Mouse (Mus musculus): ENCODE measurements around the gene Colgalt1. TPM values are rescaled to one million over a fixed set of nuclear protein-coding genes. Genes with fewer than 3 reads are reported as not detected.
A peak's percentile ranks its signal among the peaks of the same experiment; 100 is the strongest.

Colgalt1 gene
- polyA plus RNA-seq, 1 experiment, result 59.8 TPM

DNA sequence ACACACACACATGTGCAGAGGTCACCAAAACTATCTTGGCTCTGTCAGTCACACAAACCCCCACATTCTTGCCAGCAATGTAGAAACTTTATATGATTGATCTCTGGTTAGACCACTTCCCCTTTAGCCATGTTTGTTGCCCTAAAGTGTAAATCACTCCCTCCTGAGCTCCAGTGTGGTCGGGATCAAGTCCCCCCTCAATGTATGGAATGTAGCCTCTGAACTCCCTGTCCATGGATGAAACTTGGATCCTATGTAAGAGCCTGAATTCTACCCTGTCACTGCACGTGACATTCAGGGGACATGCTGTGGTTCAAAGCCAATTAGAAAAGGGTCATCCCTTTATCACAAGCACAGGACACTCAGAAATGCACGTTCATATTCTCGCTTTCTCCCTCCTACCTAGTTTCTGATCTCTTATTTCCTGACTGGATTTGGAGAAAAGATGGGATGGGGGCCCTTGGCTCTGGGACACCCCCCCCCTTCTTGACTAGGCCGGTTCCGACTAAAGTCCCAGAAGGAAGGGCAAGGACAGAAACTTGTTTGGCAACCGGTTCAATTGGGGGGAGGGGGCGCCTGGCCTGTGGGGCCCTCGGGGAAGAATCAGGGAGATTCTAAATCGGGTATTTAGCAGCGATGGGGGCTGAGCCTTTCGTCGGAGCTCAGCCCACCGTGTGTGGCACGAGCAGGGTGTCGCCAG is 17.7 kb downstream of the Colgalt1 start:
- H3K4me3 ChIP-seq (ENCODE audit: low read depth, low read length), result peak overlapping the region; percentile 62
- WGBS, result 6% methylated on average over 16 of the region's 16 CpGs
- H3K27ac ChIP-seq (ENCODE audit: insufficient read depth, low read depth, low read length), result no peak overlapping the region
- 0 out of 2 replicates have a peak, but pooled peaks cover 8% of the 10 kb centered on the region for H3K36me3 ChIP-seq (ENCODE audit: control insufficient read depth, insufficient read depth, low read length)
- TF ChIP-seq CTCF (IDR thresholded peaks at IDR 0.05; ENCODE audit: extremely low read depth, insufficient read length, insufficient replicate concordance, low read depth, low read length) (no peak), POLR2A (IDR thresholded peaks at IDR 0.05; ENCODE audit: low read depth, low read length) (no peak)
- no peaks in the 10 kb centered on the region; the same call in 1 of the 2 replicates for H3K27me3 ChIP-seq (ENCODE audit: control insufficient read depth, insufficient read depth, low read length)
- H3K4me1 ChIP-seq (ENCODE audit: control insufficient read depth, insufficient read depth, insufficient read length, low read length), result peaks cover 19% of the 10 kb centered on the region

DNA sequence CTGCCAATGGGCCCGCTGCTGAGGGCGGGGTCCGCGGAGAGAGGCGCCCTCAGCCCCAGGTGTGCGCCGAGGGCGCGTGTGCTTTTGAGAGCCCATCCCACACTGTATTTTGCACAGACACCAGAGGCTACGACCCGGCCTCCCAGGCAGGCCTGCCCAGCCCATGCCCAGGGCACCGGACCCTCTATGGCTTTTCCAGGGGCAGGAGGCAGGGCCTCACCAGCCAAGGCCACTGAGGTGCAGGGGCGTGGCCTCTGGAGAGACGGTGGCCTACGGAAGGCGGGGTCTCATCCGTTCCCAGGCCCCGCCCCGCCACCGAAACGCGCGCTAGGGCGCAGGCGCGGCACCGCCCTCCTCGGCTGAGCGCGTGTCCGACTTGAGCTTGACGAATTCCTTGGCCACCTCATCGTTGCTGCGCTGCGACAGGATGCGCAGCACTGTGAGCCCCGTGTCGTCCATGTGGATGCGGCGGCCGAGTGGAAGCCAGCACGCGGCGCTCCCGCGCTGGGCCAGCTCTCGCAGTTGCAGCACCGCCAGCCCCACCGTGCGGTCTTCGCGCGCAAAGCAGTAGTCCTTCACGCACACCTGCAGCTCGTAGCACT is 18.4 kb downstream of the Colgalt1 start:
- H3K4me1 ChIP-seq (ENCODE audit: control insufficient read depth, insufficient read depth, insufficient read length, low read length), result peaks cover 19% of the 10 kb centered on the region
- 0 out of 2 replicates have a peak, but pooled peaks cover 7% of the 10 kb centered on the region for H3K36me3 ChIP-seq (ENCODE audit: control insufficient read depth, insufficient read depth, low read length)
- whole genome bisulfite sequencing, result under 1% methylated on average over 55 of the region's 55 CpGs
- H3K27me3 ChIP-seq (ENCODE audit: control insufficient read depth, insufficient read depth, low read length), result no peaks in the 10 kb centered on the region; the same call in 1 of the 2 replicates
- no peak overlapping the region for H3K27ac ChIP-seq (ENCODE audit: insufficient read depth, low read depth, low read length)
- peak; percentile 31; the same call in 1 of the 2 replicates for TF ChIP-seq CTCF (IDR thresholded peaks at IDR 0.05; ENCODE audit: extremely low read depth, insufficient read length, insufficient replicate concordance, low read depth, low read length)
- TF ChIP-seq POLR2A (IDR thresholded peaks at IDR 0.05; ENCODE audit: low read depth, low read length), result no peak
- peak overlapping the region; percentile 62 for H3K4me3 ChIP-seq (ENCODE audit: low read depth, low read length)

DNA sequence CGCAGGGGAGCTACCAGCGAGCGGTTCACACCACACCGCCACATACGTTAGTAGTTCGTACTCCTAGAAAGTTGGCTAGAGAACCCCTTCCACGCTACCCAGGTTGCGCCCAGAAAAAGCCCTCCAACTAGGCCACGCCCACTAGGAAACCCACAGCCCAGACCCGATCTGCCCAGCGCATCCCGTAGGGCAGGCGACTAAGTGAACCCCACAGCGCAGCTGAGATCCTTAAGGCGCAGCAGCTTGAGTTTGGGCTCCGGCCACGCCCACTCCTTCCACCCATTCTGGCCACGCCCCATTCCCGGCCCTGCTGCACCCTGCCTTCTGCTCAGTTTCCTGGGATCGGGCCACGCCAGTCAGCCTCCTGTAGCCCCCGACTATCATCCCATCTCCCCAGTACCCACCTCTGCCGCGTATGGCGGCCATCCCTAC is 19.0 kb downstream of the Colgalt1 start:
- Histone ChIP-seq H3K27me3 (ENCODE audit: control insufficient read depth, insufficient read depth, low read length) (no peaks in the 10 kb centered on the region; the same call in 1 of the 2 replicates), H3K27ac (ENCODE audit: insufficient read depth, low read depth, low read length) (no peak overlapping the region), H3K4me1 (ENCODE audit: control insufficient read depth, insufficient read depth, insufficient read length, low read length) (peaks cover 19% of the 10 kb centered on the region), H3K4me3 (ENCODE audit: low read depth, low read length) (peak overlapping the region; percentile 62), H3K36me3 (ENCODE audit: control insufficient read depth, insufficient read depth, low read length) (0 out of 2 replicates have a peak, but pooled peaks cover 2% of the 10 kb centered on the region)
- TF ChIP-seq POLR2A (IDR thresholded peaks at IDR 0.05; ENCODE audit: low read depth, low read length), result no peak
- 3% methylated on average over 25 of the region's 25 CpGs for WGBS

DNA sequence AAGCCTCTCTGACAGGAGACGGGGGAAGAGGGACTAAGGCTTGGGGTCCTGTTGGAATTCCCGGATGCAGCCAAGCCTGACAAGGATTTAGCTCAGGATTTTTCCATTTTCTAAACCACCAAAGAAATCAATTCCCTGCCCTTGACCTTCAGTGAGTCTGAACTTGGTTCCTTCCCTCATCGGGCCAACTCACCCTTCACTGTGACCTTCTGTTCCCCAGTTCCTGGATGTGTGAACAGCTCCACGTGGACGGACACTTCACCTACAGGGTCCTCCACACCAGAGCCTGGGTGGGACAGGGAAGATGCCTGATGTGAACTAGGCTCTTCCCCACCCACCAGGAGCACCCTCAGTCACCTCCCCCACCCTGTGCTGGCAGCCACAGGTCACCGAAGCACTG is 20.0 kb downstream of the Colgalt1 start:
- WGBS, result 74% methylated on average over 6 of the region's 6 CpGs
- TF ChIP-seq POLR2A (IDR thresholded peaks at IDR 0.05; ENCODE audit: low read depth, low read length), result no peak
- TF ChIP-seq CTCF (IDR thresholded peaks at IDR 0.05; ENCODE audit: extremely low read depth, insufficient read length, insufficient replicate concordance, low read depth, low read length), result no peak
- Histone ChIP-seq H3K4me3 (ENCODE audit: low read depth, low read length) (no peak overlapping the region), H3K27ac (ENCODE audit: insufficient read depth, low read depth, low read length) (no peak overlapping the region), H3K27me3 (ENCODE audit: control insufficient read depth, insufficient read depth, low read length) (no peaks in the 10 kb centered on the region; the same call in 1 of the 2 replicates), H3K4me1 (ENCODE audit: control insufficient read depth, insufficient read depth, insufficient read length, low read length) (peaks cover 19% of the 10 kb centered on the region), H3K36me3 (ENCODE audit: control insufficient read depth, insufficient read depth, low read length) (no peaks in the 10 kb centered on the region)

DNA sequence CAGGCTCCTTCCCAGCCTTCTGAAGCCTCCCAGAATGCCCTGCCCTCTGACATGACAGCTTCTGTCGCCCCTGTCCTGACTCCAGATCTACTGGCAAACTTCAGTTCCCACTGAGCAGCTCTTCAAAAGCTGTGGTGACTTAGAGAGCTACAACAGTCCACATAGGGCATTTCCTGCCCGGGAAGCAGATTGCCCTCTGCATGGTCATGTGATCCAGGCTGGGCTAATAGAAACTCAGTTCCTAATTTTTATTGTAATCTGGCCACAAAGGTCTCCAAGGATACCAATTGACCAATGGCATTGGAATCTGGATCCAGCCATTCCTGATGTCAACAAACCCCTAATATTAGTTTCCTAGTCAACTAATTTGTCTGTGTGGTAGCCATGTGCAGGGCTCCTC is 21.1 kb downstream of the Colgalt1 start:
- Histone ChIP-seq H3K27me3 (ENCODE audit: control insufficient read depth, insufficient read depth, low read length) (no peaks in the 10 kb centered on the region; the same call in 1 of the 2 replicates), H3K27ac (ENCODE audit: insufficient read depth, low read depth, low read length) (no peak overlapping the region), H3K36me3 (ENCODE audit: control insufficient read depth, insufficient read depth, low read length) (no peaks in the 10 kb centered on the region), H3K4me3 (ENCODE audit: low read depth, low read length) (no peak overlapping the region), H3K4me1 (ENCODE audit: control insufficient read depth, insufficient read depth, insufficient read length, low read length) (peaks cover 19% of the 10 kb centered on the region)
- 37% methylated on average over 2 of the region's 2 CpGs for WGBS
- no peak for TF ChIP-seq POLR2A (IDR thresholded peaks at IDR 0.05; ENCODE audit: low read depth, low read length)
- no peak for TF ChIP-seq CTCF (IDR thresholded peaks at IDR 0.05; ENCODE audit: extremely low read depth, insufficient read length, insufficient replicate concordance, low read depth, low read length)

DNA sequence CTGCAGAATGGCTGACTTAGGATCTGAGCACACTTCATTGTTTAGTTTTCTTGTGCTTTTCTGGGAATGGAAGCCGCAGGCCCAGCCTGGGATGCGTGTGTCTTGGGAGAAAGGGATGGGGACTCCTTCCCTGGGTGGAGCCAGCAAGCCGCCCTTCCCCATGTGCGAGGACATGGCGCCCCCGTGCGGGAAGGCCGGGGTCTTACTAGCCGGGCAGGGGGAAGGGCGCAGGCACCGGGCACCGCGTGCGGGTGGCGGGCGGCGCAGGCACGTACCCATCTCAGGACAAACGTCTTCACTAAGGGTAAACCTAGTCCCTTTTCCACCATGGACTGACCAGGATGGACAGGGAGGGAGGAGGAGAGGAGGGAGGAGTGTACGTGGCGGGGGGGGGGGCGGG is 22.4 kb downstream of the Colgalt1 start:
- Histone ChIP-seq H3K36me3 (ENCODE audit: control insufficient read depth, insufficient read depth, low read length) (no peaks in the 10 kb centered on the region), H3K27ac (ENCODE audit: insufficient read depth, low read depth, low read length) (no peak overlapping the region), H3K4me3 (ENCODE audit: low read depth, low read length) (peak overlapping the region; percentile 18), H3K27me3 (ENCODE audit: control insufficient read depth, insufficient read depth, low read length) (no peaks in the 10 kb centered on the region; the same call in 1 of the 2 replicates), H3K4me1 (ENCODE audit: control insufficient read depth, insufficient read depth, insufficient read length, low read length) (peaks cover 16% of the 10 kb centered on the region)
- WGBS, result 7% methylated on average over 19 of the region's 22 CpGs
- TF ChIP-seq POLR2A (IDR thresholded peaks at IDR 0.05; ENCODE audit: low read depth, low read length) (no peak), CTCF (IDR thresholded peaks at IDR 0.05; ENCODE audit: extremely low read depth, insufficient read length, insufficient replicate concordance, low read depth, low read length) (peak; percentile 33; the same call in 1 of the 2 replicates)

DNA sequence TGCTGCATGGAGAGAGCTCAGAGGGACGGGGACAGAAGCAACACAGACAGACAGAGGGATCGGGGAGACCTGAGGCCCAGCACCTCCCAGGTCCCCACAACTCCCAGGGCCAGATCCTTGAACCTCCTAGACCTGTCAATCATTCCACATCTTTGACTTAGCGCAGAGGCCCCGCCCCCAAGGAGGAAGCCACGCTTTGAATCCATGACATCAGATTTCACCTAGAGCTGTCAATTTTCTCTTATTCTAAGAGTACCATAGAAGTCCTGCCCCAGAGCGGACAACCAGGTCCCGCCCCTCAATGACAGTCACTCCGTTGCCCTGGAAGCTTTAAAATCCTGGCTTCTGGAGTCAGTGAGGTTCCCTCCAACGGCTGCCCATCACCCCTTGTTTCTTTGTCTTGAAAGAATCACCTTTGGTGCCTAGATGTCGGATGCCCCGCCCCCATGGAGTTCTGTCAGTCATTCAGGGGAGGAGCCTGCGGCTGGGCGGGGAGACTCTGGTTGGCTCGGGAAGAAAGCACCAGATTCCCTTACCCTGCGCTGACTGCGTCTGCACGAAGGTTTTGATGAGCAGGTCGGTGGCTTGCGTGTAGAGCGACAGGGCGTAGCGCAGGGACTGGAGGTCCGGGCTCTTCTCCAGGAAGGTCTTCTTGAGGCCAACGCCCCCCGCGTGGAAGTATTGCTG is 23.3 kb downstream of the Colgalt1 start:
- Histone ChIP-seq H3K4me3 (ENCODE audit: low read depth, low read length) (no peak overlapping the region), H3K27me3 (ENCODE audit: control insufficient read depth, insufficient read depth, low read length) (no peaks in the 10 kb centered on the region; the same call in 1 of the 2 replicates), H3K27ac (ENCODE audit: insufficient read depth, low read depth, low read length) (no peak overlapping the region), H3K4me1 (ENCODE audit: control insufficient read depth, insufficient read depth, insufficient read length, low read length) (peaks cover 11% of the 10 kb centered on the region), H3K36me3 (ENCODE audit: control insufficient read depth, insufficient read depth, low read length) (no peaks in the 10 kb centered on the region)
- WGBS, result 2% methylated on average over 26 of the region's 26 CpGs
- TF ChIP-seq POLR2A (IDR thresholded peaks at IDR 0.05; ENCODE audit: low read depth, low read length) (0 out of 2 replicates have a peak, but pooled peaks have one; percentile 15), CTCF (IDR thresholded peaks at IDR 0.05; ENCODE audit: extremely low read depth, insufficient read length, insufficient replicate concordance, low read depth, low read length) (no peak)

Data from small intestine, adult 2 months (tissue).